Mouse (Mus musculus): Measurements from ENCODE around the gene Ttll10. TPM values are rescaled to one million over a fixed set of nuclear protein-coding genes. Genes with fewer than 3 reads are reported as not detected.

Ttll10 gene
- polyA plus RNA-seq, 1 experiment = 9.1 TPM

DNA sequence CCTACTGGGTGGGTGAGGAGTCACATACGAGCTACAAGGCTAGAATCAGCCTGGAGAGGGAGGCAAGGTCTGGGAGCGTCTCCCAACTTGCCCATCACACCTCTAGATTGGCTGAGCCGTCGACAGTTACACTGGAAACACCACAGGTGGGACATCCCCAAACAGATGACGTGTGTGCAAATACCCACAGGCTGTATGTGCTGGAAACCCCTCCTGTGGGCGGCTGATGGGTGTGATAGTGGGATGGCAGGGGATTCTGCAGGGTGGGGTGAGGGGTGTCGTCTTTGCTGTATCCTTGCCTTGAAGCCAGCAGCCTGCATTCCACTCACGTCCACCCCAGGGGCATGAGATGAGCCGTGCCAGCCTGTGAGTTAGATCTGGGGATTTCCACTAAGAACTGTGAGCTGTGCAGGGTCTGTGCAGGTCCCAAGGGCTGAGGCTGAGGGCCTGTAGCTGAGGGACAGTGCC, 28.5 kb downstream of the Ttll10 start:
- 26% methylated on average over 9 of the region's 9 CpGs for WGBS
- H3K4me3 ChIP-seq (ENCODE audit: low read depth, low read length) = peak overlapping the region; percentile 58
- peaks cover 27% of the 10 kb centered on the region; the same call in 1 of the 2 replicates for H3K4me1 ChIP-seq (ENCODE audit: control insufficient read depth, insufficient read depth, insufficient read length, low read length)
- H3K27ac ChIP-seq (ENCODE audit: insufficient read depth, low read depth, low read length) = no peak overlapping the region
- TF ChIP-seq POLR2A (IDR thresholded peaks at IDR 0.05; ENCODE audit: low read depth, low read length) = no peak
- no peak for TF ChIP-seq CTCF (IDR thresholded peaks at IDR 0.05; ENCODE audit: extremely low read depth, insufficient read length, insufficient replicate concordance, low read depth, low read length)
- peaks cover 7% of the 10 kb centered on the region; the same call in 1 of the 2 replicates for H3K36me3 ChIP-seq (ENCODE audit: control insufficient read depth, insufficient read depth, low read length)
- H3K27me3 ChIP-seq (ENCODE audit: control insufficient read depth, insufficient read depth, low read length) = no peaks in the 10 kb centered on the region

DNA sequence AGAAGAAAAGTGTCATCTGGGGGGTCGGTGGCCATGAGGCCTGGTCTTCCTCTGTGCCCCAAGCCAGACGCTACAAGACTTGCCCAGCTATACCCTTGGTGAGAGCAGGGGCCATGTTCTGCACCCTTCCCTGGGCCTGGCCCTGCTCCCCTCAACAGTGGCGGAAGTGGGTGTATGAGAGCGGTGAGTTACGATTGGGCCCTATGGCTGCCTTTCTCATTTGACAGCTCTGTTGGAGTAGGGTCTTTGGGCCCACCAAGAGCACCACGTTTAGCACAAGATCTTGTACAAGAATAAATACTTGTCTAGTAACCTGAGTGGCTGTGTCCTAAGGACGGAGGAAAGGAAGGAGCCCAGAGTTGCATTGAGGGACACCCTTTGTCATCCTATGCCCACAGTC, 30.6 kb downstream of the Ttll10 start:
- no peak overlapping the region for H3K4me3 ChIP-seq (ENCODE audit: low read depth, low read length)
- H3K36me3 ChIP-seq (ENCODE audit: control insufficient read depth, insufficient read depth, low read length) = peaks cover 4% of the 10 kb centered on the region; the same call in 1 of the 2 replicates
- TF ChIP-seq POLR2A (IDR thresholded peaks at IDR 0.05; ENCODE audit: low read depth, low read length) (no peak), CTCF (IDR thresholded peaks at IDR 0.05; ENCODE audit: extremely low read depth, insufficient read length, insufficient replicate concordance, low read depth, low read length) (no peak)
- H3K27ac ChIP-seq (ENCODE audit: insufficient read depth, low read depth, low read length) = no peak overlapping the region
- H3K27me3 ChIP-seq (ENCODE audit: control insufficient read depth, insufficient read depth, low read length) = no peaks in the 10 kb centered on the region
- 90% methylated on average over 7 of the region's 7 CpGs for WGBS
- H3K4me1 ChIP-seq (ENCODE audit: control insufficient read depth, insufficient read depth, insufficient read length, low read length) = peaks cover 27% of the 10 kb centered on the region; the same call in 1 of the 2 replicates

DNA sequence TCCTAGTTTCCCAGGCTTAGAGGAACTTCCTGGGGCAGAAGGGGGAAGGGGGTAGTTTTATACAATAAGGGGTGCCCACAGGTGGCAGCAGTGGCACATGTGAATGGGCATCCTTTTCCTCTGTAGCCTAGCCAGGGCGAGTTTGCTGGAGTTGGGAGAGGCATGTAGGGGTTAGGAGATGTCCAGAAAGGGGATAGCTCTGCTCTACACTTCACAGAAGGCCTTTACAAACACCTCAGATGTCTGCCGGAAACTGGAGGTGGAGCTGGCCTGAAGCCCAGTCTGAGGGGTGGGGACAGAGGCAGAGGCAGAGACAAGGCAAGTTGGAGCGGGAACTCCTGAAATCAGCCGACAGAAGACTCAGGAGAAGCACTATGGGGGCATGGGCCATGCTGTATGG, 33.2 kb downstream of the Ttll10 start, which contains the start of gene Tnfrsf18:
TSS of gene Tnfrsf18 (plus strand) at position 152 of the 400 bp plus-strand sequence.
- H3K27ac ChIP-seq (ENCODE audit: insufficient read depth, low read depth, low read length) = peak within 1 kb of the TSS; percentile 9
- H3K4me3 ChIP-seq (ENCODE audit: low read depth, low read length) = peak within 1 kb of the TSS; percentile 42
- H3K4me1 ChIP-seq (ENCODE audit: control insufficient read depth, insufficient read depth, insufficient read length, low read length) = peaks cover 9% of the 10 kb centered on the region; the same call in 1 of the 2 replicates
- TF ChIP-seq CTCF (IDR thresholded peaks at IDR 0.05; ENCODE audit: extremely low read depth, insufficient read length, insufficient replicate concordance, low read depth, low read length) (peak; percentile 36; the same call in 1 of the 2 replicates), POLR2A (IDR thresholded peaks at IDR 0.05; ENCODE audit: low read depth, low read length) (no peak)
- H3K36me3 ChIP-seq (ENCODE audit: control insufficient read depth, insufficient read depth, low read length) = peaks cover 4% of the 10 kb centered on the region; the same call in 1 of the 2 replicates
- WGBS = 8% methylated on average over 4 of the region's 4 CpGs
- H3K27me3 ChIP-seq (ENCODE audit: control insufficient read depth, insufficient read depth, low read length) = no peaks in the 10 kb centered on the region

DNA sequence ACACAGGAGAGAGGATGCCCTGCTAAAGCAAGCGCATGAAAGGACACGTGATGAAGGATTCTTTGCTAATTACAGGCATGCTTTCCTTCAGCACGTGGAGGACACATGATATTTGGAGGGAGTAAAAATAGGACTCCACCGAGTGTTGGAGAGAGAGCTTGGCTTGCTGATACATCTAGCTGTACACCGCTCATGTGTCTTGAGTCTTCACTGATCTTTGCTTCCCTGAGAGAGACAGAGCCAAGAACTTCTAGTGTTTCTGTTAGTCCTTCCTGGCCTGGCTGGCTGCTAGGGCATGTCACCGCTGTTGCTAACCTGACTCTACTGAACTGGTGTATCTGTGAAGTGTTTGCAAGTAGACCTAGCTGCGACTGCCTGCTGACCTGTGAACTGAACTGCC, 35.0 kb downstream of the Ttll10 start:
- TF ChIP-seq POLR2A (IDR thresholded peaks at IDR 0.05; ENCODE audit: low read depth, low read length) = no peak
- TF ChIP-seq CTCF (IDR thresholded peaks at IDR 0.05; ENCODE audit: extremely low read depth, insufficient read length, insufficient replicate concordance, low read depth, low read length) = no peak
- H3K27me3 ChIP-seq (ENCODE audit: control insufficient read depth, insufficient read depth, low read length) = no peaks in the 10 kb centered on the region
- peaks cover 4% of the 10 kb centered on the region; the same call in 1 of the 2 replicates for H3K36me3 ChIP-seq (ENCODE audit: control insufficient read depth, insufficient read depth, low read length)
- no peak overlapping the region for H3K27ac ChIP-seq (ENCODE audit: insufficient read depth, low read depth, low read length)
- H3K4me1 ChIP-seq (ENCODE audit: control insufficient read depth, insufficient read depth, insufficient read length, low read length) = peaks cover 2% of the 10 kb centered on the region; the same call in 1 of the 2 replicates
- 90% methylated on average over 7 of the region's 7 CpGs for WGBS
- no peak overlapping the region for H3K4me3 ChIP-seq (ENCODE audit: low read depth, low read length)

DNA sequence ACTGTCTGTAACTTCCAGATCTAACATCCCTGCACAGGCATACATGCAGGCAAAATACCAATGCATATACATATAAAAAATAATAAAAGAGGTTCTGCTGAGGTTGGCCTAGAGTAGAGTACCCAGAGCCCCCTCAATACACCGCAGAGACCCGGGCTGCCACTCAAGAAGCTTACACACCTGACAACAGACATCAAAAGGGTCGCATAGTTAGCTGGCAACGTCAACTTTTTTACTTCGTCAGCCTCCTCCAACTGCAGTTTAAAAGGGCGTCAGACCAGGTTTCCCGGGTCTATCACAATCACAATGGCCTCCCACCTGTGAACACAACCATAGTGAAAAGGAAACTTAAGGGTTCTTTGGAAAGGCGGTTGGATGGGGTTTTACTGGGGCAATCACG, 35.7 kb downstream of the Ttll10 start:
- no peak for TF ChIP-seq POLR2A (IDR thresholded peaks at IDR 0.05; ENCODE audit: low read depth, low read length)
- no peak for TF ChIP-seq CTCF (IDR thresholded peaks at IDR 0.05; ENCODE audit: extremely low read depth, insufficient read length, insufficient replicate concordance, low read depth, low read length)
- no peak overlapping the region for H3K4me3 ChIP-seq (ENCODE audit: low read depth, low read length)
- no peak overlapping the region for H3K27ac ChIP-seq (ENCODE audit: insufficient read depth, low read depth, low read length)
- H3K4me1 ChIP-seq (ENCODE audit: control insufficient read depth, insufficient read depth, insufficient read length, low read length) = peaks cover 2% of the 10 kb centered on the region; the same call in 1 of the 2 replicates
- H3K36me3 ChIP-seq (ENCODE audit: control insufficient read depth, insufficient read depth, low read length) = peaks cover 4% of the 10 kb centered on the region; the same call in 1 of the 2 replicates
- no peaks in the 10 kb centered on the region for H3K27me3 ChIP-seq (ENCODE audit: control insufficient read depth, insufficient read depth, low read length)
- WGBS = 80% methylated on average over 9 of the region's 9 CpGs

DNA sequence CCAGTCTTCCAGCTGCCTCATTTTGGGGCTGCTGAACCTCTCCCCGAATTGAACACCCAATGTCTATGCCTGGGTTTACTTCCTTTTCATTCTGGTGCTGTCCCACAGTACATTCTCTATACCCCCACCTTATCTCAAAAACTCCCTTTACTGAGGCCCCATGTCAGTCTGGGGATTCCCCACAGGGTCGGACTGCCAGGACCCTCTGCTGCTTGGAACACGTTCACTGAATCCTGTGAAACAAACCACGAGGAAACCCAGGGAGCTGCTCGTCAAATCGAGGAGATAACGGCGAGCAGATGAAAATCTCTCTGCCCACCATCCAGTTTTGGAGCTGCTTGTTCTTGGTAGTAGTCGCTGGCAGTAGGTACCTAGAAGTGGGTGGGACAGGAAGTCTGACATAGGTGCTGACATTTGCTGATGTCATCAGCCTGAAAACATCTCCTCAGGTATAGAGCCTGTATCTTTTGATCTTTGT, 37.2 kb downstream of the Ttll10 start:
- Histone ChIP-seq H3K27ac (ENCODE audit: insufficient read depth, low read depth, low read length) (no peak overlapping the region), H3K4me3 (ENCODE audit: low read depth, low read length) (no peak overlapping the region), H3K36me3 (ENCODE audit: control insufficient read depth, insufficient read depth, low read length) (0 out of 2 replicates have a peak, but pooled peaks cover 3% of the 10 kb centered on the region), H3K4me1 (ENCODE audit: control insufficient read depth, insufficient read depth, insufficient read length, low read length) (peaks cover 2% of the 10 kb centered on the region; the same call in 1 of the 2 replicates), H3K27me3 (ENCODE audit: control insufficient read depth, insufficient read depth, low read length) (no peaks in the 10 kb centered on the region)
- 43% methylated on average over 9 of the region's 9 CpGs for WGBS
- TF ChIP-seq CTCF (IDR thresholded peaks at IDR 0.05; ENCODE audit: extremely low read depth, insufficient read length, insufficient replicate concordance, low read depth, low read length) = no peak
- no peak for TF ChIP-seq POLR2A (IDR thresholded peaks at IDR 0.05; ENCODE audit: low read depth, low read length)

DNA sequence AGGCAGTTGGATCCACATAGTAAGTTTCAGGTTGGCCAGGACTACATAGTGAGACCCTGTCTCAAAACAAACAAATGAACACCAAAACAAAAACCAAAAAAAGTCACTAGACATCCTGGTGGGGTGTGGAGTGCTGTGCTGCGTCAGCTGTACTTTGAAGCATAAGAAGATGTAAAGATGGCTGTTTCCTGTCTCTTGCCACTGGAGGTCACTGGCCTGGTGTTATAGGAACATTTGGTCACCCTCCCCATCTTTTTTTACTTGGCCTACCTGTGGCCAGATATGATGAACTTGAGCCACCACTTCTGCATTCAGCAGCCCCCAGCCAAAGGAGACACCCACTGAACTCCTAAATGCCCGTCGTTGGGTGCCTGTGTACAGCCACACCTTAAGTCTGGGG, 37.8 kb downstream of the Ttll10 start:
- no peak for TF ChIP-seq POLR2A (IDR thresholded peaks at IDR 0.05; ENCODE audit: low read depth, low read length)
- TF ChIP-seq CTCF (IDR thresholded peaks at IDR 0.05; ENCODE audit: extremely low read depth, insufficient read length, insufficient replicate concordance, low read depth, low read length) = no peak
- H3K36me3 ChIP-seq (ENCODE audit: control insufficient read depth, insufficient read depth, low read length) = peaks cover 6% of the 10 kb centered on the region; the same call in 1 of the 2 replicates

More for the DNA sequence above, 37.8 kb downstream of the Ttll10 start:
- H3K4me3 ChIP-seq (ENCODE audit: low read depth, low read length) = no peak overlapping the region
- no peaks in the 10 kb centered on the region for H3K27me3 ChIP-seq (ENCODE audit: control insufficient read depth, insufficient read depth, low read length)
- H3K4me1 ChIP-seq (ENCODE audit: control insufficient read depth, insufficient read depth, insufficient read length, low read length) = peaks cover 2% of the 10 kb centered on the region; the same call in 1 of the 2 replicates
- no peak overlapping the region for H3K27ac ChIP-seq (ENCODE audit: insufficient read depth, low read depth, low read length)
- WGBS = 52% methylated on average over 3 of the region's 3 CpGs

Data from small intestine, adult 2 months (tissue).